Mouse (Mus musculus): ENCODE measurements around the gene Cdkl1.

Cdkl1 gene

DNA sequence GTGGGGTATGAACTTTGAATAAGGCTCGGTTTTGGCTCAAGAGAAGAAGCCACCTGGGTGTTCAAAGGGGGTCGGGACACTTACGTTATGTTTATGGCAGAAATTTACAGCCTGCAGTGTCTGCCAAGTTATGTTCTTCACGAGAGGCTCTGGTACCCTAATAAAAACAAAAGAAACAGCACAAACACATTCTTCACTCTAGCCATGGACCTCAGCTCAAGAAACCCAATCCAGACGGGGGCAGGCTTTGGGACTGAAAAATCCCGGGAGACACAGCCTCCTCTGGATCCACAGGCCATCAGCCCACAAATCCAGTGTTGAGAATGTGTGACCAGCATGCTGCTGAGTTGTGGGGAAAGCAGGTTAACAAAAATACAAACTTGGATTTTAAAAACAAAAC lies 31.1 kb downstream of the Cdkl1 start:
- CTCF ChIA-PET: interaction anchor here in 1 of 4 experiments (0.7 kb wide), 1 partner anchor 1154 kb away, joined by 3 read pairs; no protein-coding TSS in a partner anchor
- POLR2A ChIA-PET: no interaction called here

DNA sequence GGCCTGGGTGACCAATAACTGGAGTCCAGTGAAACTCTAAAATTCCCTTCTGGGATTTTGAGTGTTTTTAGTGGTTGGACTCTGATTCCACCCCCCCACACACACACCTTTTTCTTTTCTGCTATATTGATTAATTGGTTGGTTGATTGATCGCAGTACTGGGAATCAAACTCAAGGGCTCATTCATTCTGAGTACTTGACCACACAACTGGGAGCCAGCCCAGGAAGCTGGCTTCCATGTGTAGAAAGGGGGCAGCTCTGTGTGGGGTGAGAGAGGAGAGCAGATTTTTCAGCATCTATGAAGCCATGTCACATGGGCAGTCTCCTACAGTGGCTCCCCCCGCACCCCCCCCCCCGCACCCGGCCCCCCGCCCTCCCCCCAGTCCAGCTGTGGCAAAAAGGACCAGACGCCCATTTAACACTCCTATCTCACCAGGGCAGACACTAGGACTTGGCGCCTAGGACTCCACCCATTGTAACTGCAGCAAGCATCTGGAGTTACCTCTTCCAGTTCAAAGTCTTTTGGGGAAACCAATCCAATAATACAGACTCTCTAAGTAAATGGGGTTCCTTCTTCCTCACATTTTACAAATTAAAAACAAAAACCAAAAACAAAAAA lies 31.7 kb downstream of the Cdkl1 start:
- CTCF ChIA-PET: interaction anchor here in 2 of 4 experiments (0.6 to 2.2 kb wide), 3 partner anchors 22 to 179 kb away, joined by 3 to 23 read pairs (median 3); partner anchors contain the start of genes Atl1 (in 1 of the 2) and Map4k5 (in 1 of the 2)
- POLR2A ChIA-PET: interaction anchor here in 3 of 4 experiments (0.6 to 3.3 kb wide), 15 partner anchors 10 to 1709 kb away, joined by 3 to 18 read pairs (median 4); partner anchors contain the start of genes Atp5s (in 2 of the 3), L2hgdh (in 2 of the 3) and Cdkl1 (in 1 of the 3)

DNA sequence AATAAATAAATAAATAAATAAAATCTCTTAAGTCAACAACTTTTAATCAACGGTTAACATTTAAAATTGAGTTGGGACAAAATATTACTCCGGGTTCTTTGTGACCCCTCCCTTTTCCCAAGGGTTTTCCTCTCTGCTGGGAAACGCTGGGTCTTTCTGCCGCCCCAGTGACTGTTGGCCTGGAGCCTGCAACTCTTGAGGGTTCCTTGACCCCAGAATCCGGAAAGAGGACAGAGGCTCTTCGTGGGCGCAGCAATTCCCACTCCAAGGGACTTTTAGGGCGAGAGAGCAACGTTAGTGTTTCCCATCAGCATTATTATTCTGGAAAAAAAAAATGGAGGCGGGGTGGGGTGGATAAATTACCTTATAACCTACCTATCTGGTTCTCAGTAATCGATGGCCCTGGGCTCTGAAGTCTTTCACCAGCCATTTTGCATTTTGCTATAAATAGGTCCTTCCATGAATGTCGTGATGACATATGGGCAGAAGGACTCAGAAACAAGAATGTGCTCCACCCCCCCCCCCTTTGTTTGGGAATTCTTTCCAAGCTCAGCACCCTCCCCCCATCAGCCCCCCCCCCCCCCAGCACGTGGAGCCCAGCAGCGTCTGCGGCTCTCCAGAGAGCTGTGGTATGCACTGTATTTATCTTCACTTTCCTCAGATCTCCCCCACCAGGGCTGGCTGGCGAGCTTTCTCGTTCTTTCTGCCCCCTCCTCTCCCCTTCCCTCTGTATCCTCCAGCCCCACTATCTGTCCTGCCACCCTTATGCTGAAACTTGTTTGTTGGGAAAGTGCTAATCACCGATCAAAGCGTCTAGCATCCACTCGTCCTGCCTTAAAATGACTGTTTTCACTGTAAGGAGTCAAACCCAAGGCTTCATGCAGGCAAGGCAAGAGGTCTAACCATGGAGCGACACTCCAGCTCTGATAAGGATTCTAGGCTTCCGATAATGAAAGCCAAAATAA lies 32.6 kb downstream of the Cdkl1 start:
- POLR2A ChIA-PET: interaction anchor here (0.6 to 3.3 kb wide), 29 partner anchors 10 to 1710 kb away, joined by 3 to 18 read pairs (median 4); partner anchors contain the start of genes Map4k5 (in 3 of the 4), Atl1 (in 2 of the 4), Atp5s (in 2 of the 4) and L2hgdh (in 2 of the 4)
- CTCF ChIA-PET: interaction anchor here in 3 of 4 experiments (0.6 to 2.2 kb wide), 18 partner anchors 23 to 476 kb away, joined by 3 to 23 read pairs (median 3); partner anchors contain the start of genes Atl1 (in 2 of the 3), Map4k5 (in 2 of the 3) and Cdkl1 (in 1 of the 3)

DNA sequence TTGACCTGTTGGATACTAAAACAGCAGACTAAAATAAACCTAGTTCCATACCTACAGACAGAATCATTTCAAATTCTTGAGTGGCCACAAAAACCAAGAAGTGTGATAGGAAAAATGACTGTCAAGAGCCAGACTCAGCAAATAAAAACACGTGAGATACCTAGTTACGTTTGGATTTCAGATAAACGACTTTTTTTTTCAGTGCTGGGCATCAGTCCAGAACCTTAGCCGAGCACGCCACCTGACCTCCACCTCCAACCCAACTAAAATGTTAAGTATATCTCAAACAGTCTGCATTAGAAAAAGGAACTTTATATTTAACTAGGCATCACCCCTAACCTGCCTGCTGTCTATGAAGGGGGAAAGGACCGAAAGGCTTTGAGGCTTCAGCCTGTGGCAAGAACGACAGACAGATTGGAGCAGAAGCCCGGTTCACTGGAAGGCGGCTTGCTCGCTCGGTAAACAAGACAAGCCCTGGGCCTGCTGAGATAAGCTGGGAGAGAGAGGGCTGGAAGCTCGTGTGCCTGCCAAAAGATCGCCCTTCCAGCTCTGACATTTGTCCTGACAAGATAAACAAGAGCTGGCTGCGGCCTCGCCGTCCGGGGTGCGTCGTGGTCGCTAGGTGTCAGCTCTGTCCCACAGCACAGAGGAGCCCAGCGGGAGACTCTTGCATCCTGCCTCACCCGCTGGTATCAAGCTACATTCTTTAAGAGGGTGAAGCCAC lies 33.5 kb downstream of the Cdkl1 start:
- ChIA-PET CTCF (interaction anchor here (0.6 to 2.2 kb wide), 21 partner anchors 25 to 522 kb away, joined by 3 to 23 read pairs (median 3); partner anchors contain the start of genes Atl1 (in 2 of the 4), Map4k5 (in 2 of the 4), Atp5s (in 1 of the 4) and Cdkl1 (in 1 of the 4)), POLR2A (interaction anchor here (0.6 to 3.3 kb wide), 17 partner anchors 10 to 202 kb away, joined by 3 to 18 read pairs (median 4); partner anchors contain the start of genes Map4k5 (in 4 of the 4), Atl1 (in 3 of the 4), Atp5s (in 2 of the 4) and L2hgdh (in 2 of the 4))

DNA sequence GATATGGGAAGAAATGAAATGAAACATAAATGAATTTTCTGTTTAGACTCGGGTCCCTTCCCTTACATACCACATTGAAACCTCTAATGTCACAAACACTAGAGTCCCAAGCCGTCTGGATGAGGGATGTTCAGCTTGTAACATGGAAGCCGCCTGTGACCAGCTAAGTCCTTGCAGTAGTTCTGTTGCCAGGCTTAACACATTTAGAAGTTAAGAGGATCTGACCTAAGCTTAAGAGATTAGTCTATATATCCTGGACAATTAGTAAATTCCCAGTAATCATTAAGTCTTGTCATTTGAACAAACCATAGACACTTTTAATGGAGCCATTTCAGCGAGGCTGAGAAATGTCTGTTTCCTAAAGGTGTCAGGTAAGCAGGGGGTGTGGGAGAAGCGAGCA lies 35.1 kb downstream of the Cdkl1 start:
- CTCF ChIA-PET: interaction anchor here in 1 of 4 experiments (0.7 kb wide), 1 partner anchor 35 kb away, joined by 4 read pairs; no protein-coding TSS in a partner anchor
- POLR2A ChIA-PET: interaction anchor here in 3 of 4 experiments (0.6 to 3.3 kb wide), 4 partner anchors 31 to 1403 kb away, joined by 3 to 18 read pairs (median 4); partner anchors contain the start of genes Atp5s (in 1 of the 3), L2hgdh (in 1 of the 3) and Rps29 (in 1 of the 3)

DNA sequence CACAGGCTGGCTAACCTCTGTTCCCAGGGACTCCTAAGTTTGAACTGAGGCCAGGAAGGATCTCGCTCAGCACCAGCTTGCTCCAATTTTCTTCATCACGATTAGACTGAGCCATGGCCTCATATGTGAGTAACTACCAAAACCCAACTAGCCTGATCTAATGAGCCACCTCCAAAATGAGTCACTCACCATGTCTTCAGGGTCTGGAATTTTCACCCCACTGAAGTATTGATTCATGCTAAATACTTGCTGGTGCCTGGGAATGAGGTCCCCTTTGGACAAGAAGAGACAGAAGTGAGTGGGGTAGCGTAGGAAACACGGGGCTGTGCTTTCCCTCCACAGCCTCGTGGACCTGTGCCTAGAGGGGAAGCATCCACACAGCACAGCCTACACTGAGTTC lies 37.1 kb downstream of the Cdkl1 start:
- ChIA-PET POLR2A (interaction anchor here in 1 of 4 experiments (1.4 kb wide), 1 partner anchor 29 kb away, joined by 3 read pairs; the partner anchor contains the start of genes Atp5s and L2hgdh), CTCF (no interaction called here)

DNA sequence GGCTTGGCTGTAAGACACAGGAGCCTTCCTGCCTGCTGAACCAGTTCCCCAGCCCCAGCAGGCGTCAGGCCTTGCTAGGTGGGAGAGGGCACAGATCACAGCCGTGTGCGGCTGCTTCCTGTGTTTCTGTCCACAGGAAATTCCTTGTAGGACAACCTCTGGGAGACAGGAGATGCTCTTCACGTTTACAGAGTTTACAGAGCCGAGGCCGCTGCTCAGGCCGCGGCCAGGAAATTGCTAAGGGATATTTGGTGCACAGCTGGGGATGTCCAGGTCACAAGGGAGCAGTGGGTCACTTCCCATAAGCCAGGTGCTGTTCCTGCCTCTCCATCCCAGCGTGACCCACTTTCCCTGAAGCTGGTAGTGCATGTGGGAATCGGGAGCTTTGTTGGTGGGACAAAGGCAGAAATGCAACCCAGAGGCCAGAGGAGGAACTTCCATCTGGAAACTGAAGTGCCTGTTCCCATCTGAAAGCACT lies 39.2 kb downstream of the Cdkl1 start:
- POLR2A ChIA-PET: interaction anchor here in 3 of 4 experiments (0.5 to 1.1 kb wide), 6 partner anchors 11 to 78 kb away, joined by 3 to 4 read pairs (median 3); no protein-coding TSS in a partner anchor
- CTCF ChIA-PET: interaction anchor here in 2 of 4 experiments (0.5 to 0.6 kb wide), 2 partner anchors 222 to 1427 kb away, joined by 3 read pairs; no protein-coding TSS in a partner anchor

DNA sequence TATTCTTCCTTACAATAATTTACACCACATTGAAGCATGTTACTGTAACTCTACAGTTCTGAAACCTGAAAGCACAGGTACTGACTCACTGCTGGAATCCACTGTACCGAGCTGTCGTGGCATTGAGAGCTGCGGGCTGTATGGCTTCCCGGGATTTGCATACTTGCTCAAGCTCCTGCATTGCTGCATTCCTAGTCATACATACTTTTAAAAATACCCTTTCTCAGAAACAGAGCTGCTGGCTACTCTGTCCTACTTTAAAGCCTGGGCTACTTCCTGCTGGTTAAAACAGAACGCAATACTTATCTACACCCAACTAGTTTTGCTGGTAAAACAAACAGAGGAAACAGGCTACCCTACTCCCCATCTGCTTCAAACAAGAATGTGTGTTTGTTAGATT lies 46.9 kb downstream of the Cdkl1 start:
- ChIA-PET CTCF (no interaction called here), POLR2A (interaction anchor here in 1 of 4 experiments (1.1 kb wide), 1 partner anchor 19 kb away, joined by 3 read pairs; the partner anchor contains the start of genes Atp5s and L2hgdh)

DNA sequence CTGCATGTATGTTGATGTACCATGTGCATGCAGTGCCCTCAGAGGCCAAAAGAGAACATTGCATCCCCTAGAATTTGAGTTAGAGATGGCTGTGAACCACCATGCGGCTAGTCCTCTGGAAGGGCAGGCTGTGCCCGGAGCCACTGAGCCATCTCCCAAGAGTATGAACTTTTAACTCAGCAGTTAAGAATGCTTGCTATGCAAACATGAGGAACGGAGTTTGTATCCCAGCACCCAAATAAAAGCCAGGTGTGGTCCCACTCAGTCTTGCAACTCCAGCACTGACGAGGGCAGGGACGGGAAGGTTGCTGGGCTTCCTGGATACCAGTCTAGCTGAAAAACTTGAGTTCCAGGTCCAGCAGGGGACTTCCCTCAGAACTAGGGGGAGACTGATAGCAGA lies 49.1 kb downstream of the Cdkl1 start:
- CTCF ChIA-PET: no interaction called here
- POLR2A ChIA-PET: interaction anchor here in 1 of 4 experiments (1.0 kb wide), 1 partner anchor 10 kb away, joined by 3 read pairs; no protein-coding TSS in a partner anchor

DNA sequence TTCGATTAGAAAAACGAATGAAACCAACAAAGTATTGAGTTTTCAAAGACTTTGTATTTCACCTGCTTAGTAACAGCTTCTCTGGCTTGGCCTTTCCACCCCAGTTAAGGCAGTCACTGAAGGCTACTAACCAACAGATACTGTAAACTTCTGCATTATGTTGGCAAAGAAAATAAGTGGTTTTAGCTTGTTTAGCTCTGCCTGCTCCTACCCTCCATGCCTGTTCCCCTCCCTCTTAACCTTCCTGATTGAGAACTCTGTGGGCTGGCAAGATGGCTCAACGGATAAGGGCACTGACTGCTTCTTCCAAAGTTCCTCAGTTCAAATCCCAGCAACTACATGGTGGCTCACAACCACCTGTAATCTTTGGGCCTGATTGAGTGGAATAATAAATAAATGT lies 57.1 kb downstream of the Cdkl1 start:
- POLR2A ChIA-PET: interaction anchor here in 1 of 4 experiments (0.8 to 0.9 kb wide), 2 partner anchors 9 to 24 kb away, joined by 3 to 5 read pairs; partner anchors contain the start of genes Atp5s and L2hgdh
- CTCF ChIA-PET: interaction anchor here in 3 of 4 experiments (0.6 to 1.8 kb wide), 5 partner anchors 9 to 504 kb away, joined by 3 to 5 read pairs (median 3); partner anchors contain the start of genes Atp5s (in 1 of the 3), L2hgdh (in 1 of the 3) and Map4k5 (in 1 of the 3)

DNA sequence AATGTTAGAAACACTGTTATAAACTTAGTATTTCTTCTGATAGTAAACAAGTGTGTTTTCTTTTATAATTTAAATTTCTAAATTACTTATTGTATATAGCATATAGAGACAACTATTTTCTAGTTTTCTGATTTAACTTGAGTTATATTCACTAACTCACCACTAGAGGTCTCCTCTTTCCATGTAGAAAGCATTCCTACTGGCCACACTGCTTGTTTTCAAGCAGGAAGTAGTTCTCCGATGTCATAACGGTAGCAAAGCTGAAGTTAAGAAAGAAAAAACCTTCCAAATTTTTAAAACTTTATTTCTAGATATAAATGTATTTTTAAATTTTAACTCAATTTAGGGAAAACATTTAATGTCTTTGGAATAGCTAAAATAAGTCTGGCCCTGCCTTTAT lies 57.5 kb downstream of the Cdkl1 start:
- POLR2A ChIA-PET: interaction anchor here in 1 of 4 experiments (0.8 to 0.9 kb wide), 2 partner anchors 9 to 24 kb away, joined by 3 to 5 read pairs; partner anchors contain the start of genes Atp5s and L2hgdh
- CTCF ChIA-PET: interaction anchor here in 3 of 4 experiments (0.6 to 1.8 kb wide), 5 partner anchors 9 to 505 kb away, joined by 3 to 5 read pairs (median 3); partner anchors contain the start of genes Atp5s (in 1 of the 3), L2hgdh (in 1 of the 3) and Map4k5 (in 1 of the 3)

DNA sequence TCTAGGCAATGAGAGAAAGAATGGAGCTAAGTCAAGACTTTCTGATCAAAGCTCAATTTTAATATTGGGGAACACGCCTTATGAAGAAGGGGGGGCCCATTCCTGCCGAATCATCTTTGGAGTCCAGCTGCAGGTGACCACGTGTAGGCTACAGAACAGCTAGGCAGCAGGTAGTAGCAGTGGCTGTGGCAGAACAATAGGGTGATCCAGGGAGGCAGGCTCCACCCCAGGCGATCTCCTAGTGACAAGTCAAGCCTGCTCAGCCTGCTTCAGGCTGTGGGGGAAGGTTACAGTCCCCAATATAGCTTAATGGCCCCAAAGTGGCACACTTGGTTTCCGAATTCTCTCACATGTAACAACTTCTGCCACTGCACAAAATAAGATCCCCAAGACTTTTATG lies 58.8 kb downstream of the Cdkl1 start:
- CTCF ChIA-PET: interaction anchor here in 1 of 4 experiments (1.2 to 1.7 kb wide), 2 partner anchors 16 to 160 kb away, joined by 3 to 6 read pairs; partner anchors contain the start of genes Atl1 and Map4k5
- POLR2A ChIA-PET: interaction anchor here in 3 of 4 experiments (0.6 to 1.2 kb wide), 7 partner anchors 9 to 521 kb away, joined by 3 read pairs; partner anchors contain the start of genes Atl1 (in 1 of the 3) and Map4k5 (in 1 of the 3)

DNA sequence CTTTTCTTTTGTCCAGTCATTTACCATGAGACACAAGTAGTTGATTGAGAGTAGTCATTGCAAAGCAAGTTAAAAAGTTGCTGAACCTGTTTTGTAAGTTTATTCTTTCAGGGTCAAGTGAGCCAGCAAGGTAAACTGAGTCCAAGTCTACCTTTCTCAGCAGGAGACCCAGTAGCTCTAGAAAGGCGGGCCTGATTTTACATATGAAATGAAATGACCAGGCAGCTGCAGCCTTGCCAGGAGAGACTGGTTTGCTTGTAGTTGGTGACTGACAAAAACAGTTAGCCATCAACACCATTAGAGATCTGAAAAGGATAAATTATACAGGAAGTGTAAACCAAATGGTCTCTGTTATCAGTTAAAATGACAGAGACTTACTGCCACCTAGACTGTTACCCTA lies 60.8 kb downstream of the Cdkl1 start:
- CTCF ChIA-PET: no interaction called here
- POLR2A ChIA-PET: interaction anchor here in 2 of 4 experiments (0.7 to 1.6 kb wide), 4 partner anchors 10 to 407 kb away, joined by 3 to 5 read pairs (median 4); no protein-coding TSS in a partner anchor

DNA sequence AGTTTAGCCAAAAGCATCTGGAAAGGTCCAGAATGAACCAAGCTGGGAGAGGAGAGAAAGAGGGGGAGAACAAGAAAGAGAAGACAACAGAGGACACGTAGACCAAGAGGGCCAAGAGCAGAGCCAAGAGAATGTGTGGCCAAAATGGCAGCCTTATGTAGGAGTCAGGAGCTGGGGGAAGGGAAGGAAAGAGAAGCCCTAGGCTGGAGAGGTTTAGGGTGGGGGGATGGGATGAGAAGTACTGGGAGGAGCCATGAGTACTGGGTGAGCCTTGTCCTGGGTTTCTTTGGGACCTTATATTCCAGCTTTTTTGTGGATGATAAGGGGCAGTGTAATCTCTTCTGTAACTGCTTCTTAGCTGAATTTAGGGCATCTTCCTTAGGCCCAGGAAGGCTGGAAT lies 61.8 kb downstream of the Cdkl1 start:
- POLR2A ChIA-PET: interaction anchor here in 3 of 4 experiments (0.6 to 1.6 kb wide), 8 partner anchors 12 to 532 kb away, joined by 3 to 5 read pairs (median 3); partner anchors contain the start of gene Gm49383 (in 1 of the 3)
- CTCF ChIA-PET: interaction anchor here in 1 of 4 experiments (0.6 kb wide), 1 partner anchor 211 kb away, joined by 3 read pairs; no protein-coding TSS in a partner anchor

DNA sequence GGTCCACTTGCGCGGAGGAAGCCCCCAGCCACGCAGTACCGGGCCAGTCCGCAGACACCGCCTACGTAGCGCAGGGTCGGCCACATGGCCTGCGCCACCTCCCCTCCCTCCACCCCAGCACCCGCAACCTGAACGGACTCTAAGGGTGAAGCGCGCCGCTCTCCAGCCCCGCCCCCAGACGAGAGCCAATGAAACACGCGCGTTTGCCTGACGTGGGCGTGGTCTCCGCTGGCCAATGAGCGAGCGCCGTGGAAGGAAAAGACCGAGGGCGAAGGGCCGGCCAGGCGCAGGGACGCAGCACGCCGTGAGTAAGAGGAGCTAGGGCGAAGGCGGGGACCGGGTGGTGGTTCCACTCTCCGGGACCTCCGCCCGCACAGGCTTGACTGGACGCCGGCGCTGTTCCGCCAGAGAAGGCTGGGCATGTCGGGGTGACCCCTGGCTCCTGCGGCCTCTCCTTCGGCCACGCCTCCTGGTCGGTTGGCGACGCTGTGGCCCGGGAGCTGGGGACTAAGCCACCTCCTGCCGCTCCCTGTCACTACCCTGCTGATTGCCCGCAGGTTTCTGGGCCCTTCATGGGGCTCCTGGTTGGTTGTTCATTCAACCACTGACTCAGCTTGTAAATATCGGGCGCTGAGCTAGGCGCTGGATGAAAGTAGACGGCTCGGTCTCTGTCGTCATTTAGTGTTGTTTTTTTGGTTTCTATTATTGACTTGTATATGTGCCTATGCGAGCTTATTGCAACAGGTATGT lies 66.2 kb downstream of the Cdkl1 start, which contains the start of the genes L2hgdh and Atp5s:
TSS of gene L2hgdh (minus strand) at position 163 of the 750 bp plus-strand sequence.
TSS of gene Atp5s (plus strand) at position 240 of the 750 bp plus-strand sequence.
- POLR2A ChIA-PET: interaction anchor here in 3 of 4 experiments (0.5 to 3.9 kb wide), 42 partner anchors 9 to 1100 kb away, joined by 3 to 32 read pairs (median 3); partner anchors contain the start of genes Map4k5 (in 3 of the 3), Rps29 (in 2 of the 3), Atl1 (in 1 of the 3) and Frmd6 (in 1 of the 3)
- CTCF ChIA-PET: interaction anchor here in 3 of 4 experiments (0.5 to 2.1 kb wide), 3 partner anchors 9 to 1099 kb away, joined by 3 to 5 read pairs (median 4); no protein-coding TSS in a partner anchor

All from embryonic stem cell, embryonic (primary cell).